Mouse (Mus musculus): ENCODE measurements around the gene Bcl6b. TPM values are rescaled to one million over a fixed set of nuclear protein-coding genes. Genes with fewer than 3 reads are reported as not detected.

The Bcl6b gene
- polyA plus RNA-seq, 1 experiment from 2014 or later: 11.1 TPM

DNA sequence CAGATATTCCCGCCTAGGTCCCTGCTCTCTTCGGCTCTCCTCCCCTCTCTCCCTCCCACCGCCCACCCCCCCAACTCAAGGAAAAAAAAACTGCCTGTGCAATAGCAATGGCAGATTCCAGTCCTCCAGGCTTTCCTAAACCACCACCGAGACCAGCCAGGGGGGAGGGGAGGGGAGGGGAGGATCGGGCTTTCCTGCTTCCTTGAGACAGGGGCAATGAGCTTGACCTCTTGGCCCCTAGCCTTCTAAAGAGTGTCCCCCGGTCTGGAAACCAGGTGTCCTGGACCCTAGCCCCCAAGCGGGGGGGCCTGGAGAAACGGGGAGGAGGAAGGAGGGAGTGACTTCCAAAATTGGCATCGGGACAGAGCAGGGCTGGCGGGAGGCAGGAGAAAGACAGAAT is 2.9 kb upstream of the Bcl6b start:
- H3K4me3 ChIP-seq: peak overlapping the region; percentile 47
- peaks cover 35% of the 10 kb centered on the region for H3K27me3 ChIP-seq
- H3K9me3 ChIP-seq: no peaks in the 10 kb centered on the region
- WGBS: 5% methylated on average over 8 of the region's 10 CpGs
- H3K36me3 ChIP-seq: peaks cover 15% of the 10 kb centered on the region
- peak overlapping the region; percentile 66 for H3K4me2 ChIP-seq
- H3K9ac ChIP-seq: peak overlapping the region; percentile 76
- peaks cover 62% of the 10 kb centered on the region for H3K4me1 ChIP-seq
- no peak for ATAC-seq (ENCODE audit: insufficient number of reproducible peaks, insufficient read depth, low FRiP score, low TSS enrichment, low read depth)
- peak overlapping the region; percentile 39; the same call in 1 of the 2 replicates for H3K27ac ChIP-seq

- peak overlapping the region; percentile 45; the same call in 1 of the 2 replicates for H3K27ac ChIP-seq
- peak overlapping the region; percentile 40; the same call in 1 of the 2 replicates for H3K9ac ChIP-seq
- H3K36me3 ChIP-seq: peaks cover 7% of the 10 kb centered on the region
- under 1% methylated on average over 32 of the region's 32 CpGs for WGBS
- peak overlapping the region; percentile 37 for H3K4me3 ChIP-seq
- no peak for ATAC-seq (ENCODE audit: insufficient number of reproducible peaks, insufficient read depth, low FRiP score, low TSS enrichment, low read depth)
- H3K4me1 ChIP-seq: peaks cover 57% of the 10 kb centered on the region
- peaks cover 58% of the 10 kb centered on the region for H3K27me3 ChIP-seq
- no peaks in the 10 kb centered on the region for H3K9me3 ChIP-seq
- H3K4me2 ChIP-seq: peak overlapping the region; percentile 54
These were observed 685 bp upstream of the Bcl6b start for GRCm38 (mm10) chr11:70230239-70230727.

- Histone ChIP-seq H3K4me1 (peaks cover 43% of the 10 kb centered on the region), H3K4me3 (peak overlapping the region; percentile 37), H3K9me3 (no peaks in the 10 kb centered on the region), H3K4me2 (peak overlapping the region; percentile 54), H3K36me3 (no peaks in the 10 kb centered on the region), H3K27me3 (peaks cover 72% of the 10 kb centered on the region), H3K9ac (peak overlapping the region; percentile 58), H3K27ac (peak overlapping the region; percentile 51; the same call in 1 of the 2 replicates)
- WGBS: under 1% methylated on average over 19 of the region's 19 CpGs
- ATAC-seq (ENCODE audit: insufficient number of reproducible peaks, insufficient read depth, low FRiP score, low TSS enrichment, low read depth): no peak
These were observed 770 bp downstream of the Bcl6b start for GRCm38 (mm10) chr11:70228828-70229227.

- H3K4me3 ChIP-seq: peak overlapping the region; percentile 37; the same call in 1 of the 2 replicates
- H3K9ac ChIP-seq: no peak overlapping the region
- no peak overlapping the region for H3K27ac ChIP-seq
- H3K4me2 ChIP-seq: peak overlapping the region; percentile 54
- H3K4me1 ChIP-seq: peaks cover 32% of the 10 kb centered on the region
- H3K36me3 ChIP-seq: no peaks in the 10 kb centered on the region
- no peaks in the 10 kb centered on the region for H3K9me3 ChIP-seq
- WGBS: 88% methylated on average over 4 of the region's 4 CpGs
- no peak for ATAC-seq (ENCODE audit: insufficient number of reproducible peaks, insufficient read depth, low FRiP score, low TSS enrichment, low read depth)
- H3K27me3 ChIP-seq: peaks cover 77% of the 10 kb centered on the region
These were observed 1.8 kb downstream of the Bcl6b start for GRCm38 (mm10) chr11:70227661-70228245.

DNA sequence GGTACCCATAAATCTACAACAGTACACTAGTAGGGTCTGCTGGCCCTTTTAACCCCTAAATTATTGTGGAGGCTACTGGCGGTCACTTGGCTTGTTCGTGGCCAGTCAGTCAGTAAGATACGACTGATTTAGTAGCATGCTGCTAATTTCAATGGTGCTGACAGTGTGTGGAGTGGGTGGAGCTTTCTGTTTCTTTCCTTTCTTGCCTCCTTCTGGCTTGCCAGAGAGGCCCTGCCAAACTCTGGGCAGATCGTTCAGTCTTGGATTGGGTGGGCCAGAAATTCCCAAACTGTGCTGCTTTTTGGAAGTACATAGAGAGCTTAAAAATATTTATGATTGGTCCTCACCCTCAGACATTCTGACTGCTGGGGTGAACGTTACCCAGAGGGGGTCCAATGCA is 2.5 kb downstream of the Bcl6b start:
- Histone ChIP-seq H3K27me3 (peaks cover 82% of the 10 kb centered on the region), H3K9ac (no peak overlapping the region), H3K9me3 (no peaks in the 10 kb centered on the region), H3K27ac (no peak overlapping the region), H3K36me3 (no peaks in the 10 kb centered on the region), H3K4me2 (peak overlapping the region; percentile 52), H3K4me3 (peak overlapping the region; percentile 37), H3K4me1 (peaks cover 35% of the 10 kb centered on the region)
- WGBS: 37% methylated on average over 5 of the region's 5 CpGs
- ATAC-seq (ENCODE audit: insufficient number of reproducible peaks, insufficient read depth, low FRiP score, low TSS enrichment, low read depth): no peak

DNA sequence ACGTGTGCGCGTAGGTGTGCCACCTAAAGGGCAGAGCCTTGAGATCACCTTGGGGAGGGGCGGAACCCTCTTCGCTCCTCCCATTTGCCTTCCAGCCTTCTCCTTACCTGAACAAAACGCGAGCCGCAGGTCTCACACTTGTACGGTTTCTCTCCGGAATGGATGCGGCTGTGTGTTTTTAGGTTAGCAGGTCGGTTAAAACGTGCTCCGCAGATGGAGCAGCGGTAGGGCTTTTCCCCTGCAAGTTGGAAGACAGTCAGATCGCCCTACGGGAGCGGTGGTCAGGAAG is 3.1 kb downstream of the Bcl6b start:
- no peak overlapping the region for H3K27ac ChIP-seq
- H3K4me3 ChIP-seq: peak overlapping the region; percentile 30
- WGBS: 4% methylated on average over 18 of the region's 18 CpGs
- H3K4me1 ChIP-seq: peaks cover 41% of the 10 kb centered on the region
- ATAC-seq (ENCODE audit: insufficient number of reproducible peaks, insufficient read depth, low FRiP score, low TSS enrichment, low read depth): no peak
- peak overlapping the region; percentile 55 for H3K9ac ChIP-seq
- H3K9me3 ChIP-seq: no peaks in the 10 kb centered on the region
- peak overlapping the region; percentile 52 for H3K4me2 ChIP-seq
- peaks cover 84% of the 10 kb centered on the region for H3K27me3 ChIP-seq
- no peaks in the 10 kb centered on the region for H3K36me3 ChIP-seq

DNA sequence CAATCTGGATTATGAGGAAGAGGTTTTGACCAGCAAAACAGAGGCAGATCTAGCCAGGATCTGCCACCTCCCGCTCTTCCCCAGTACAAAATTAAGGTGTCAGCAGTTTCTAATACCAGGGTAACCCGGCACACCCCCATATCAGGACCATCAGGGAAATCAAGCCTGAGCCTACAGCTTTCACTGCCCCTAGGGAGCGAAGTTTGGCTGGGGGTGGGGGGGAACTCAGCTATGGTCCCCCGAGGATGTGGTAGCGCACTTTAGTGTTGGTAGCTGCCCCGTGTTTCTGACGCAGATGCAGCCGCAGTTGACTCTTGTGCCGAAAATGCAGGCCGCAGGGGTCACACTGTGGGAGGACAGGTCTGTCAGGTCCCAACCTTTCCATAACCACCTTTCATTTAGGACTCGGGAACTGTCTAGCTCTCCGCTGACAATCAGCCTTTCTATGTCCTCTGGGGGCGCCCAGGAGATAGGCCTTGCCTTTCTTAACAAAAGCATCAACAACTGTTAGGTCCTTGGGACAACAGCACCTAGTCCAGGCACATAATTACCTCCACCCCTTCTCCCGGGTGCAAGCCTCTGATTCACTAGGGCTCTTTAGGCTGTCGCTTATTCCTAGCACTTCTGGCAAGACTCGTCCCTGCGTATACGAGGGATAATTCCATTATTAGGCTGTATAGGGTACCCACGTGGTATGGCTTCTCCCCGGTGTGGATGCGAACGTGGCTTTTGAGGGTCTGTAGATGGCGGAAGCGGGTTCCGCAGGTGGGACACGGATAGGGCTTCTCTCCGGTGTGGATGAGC is 3.6 kb downstream of the Bcl6b start:
- no peak overlapping the region for H3K27ac ChIP-seq
- H3K27me3 ChIP-seq: peaks cover 84% of the 10 kb centered on the region
- 15% methylated on average over 27 of the region's 27 CpGs for WGBS
- peak overlapping the region; percentile 30 for H3K4me3 ChIP-seq
- no peaks in the 10 kb centered on the region for H3K9me3 ChIP-seq
- H3K36me3 ChIP-seq: no peaks in the 10 kb centered on the region
- peaks cover 45% of the 10 kb centered on the region for H3K4me1 ChIP-seq
- peak overlapping the region; percentile 52 for H3K4me2 ChIP-seq
- H3K9ac ChIP-seq: peak overlapping the region; percentile 55; the same call in 1 of the 2 replicates
- no peak for ATAC-seq (ENCODE audit: insufficient number of reproducible peaks, insufficient read depth, low FRiP score, low TSS enrichment, low read depth)

DNA sequence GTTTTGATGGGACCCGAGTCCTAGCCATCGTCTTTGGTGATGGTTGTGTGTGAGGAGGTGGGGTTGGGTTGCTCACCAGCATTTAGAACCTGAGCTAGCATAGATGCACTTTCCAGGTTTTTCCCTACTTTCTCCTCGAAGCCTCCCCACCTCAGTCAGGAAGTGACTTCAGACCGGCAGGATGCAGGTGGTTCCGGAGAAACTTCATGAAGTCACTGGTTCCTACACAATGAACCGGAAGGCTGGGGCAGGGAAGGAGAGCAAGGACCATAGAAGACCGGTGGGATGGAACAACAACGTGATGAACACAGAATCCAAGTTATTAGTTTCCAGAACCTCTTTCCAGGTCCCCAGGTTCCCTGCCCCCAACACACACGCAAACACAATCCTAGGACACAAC is 5.9 kb downstream of the Bcl6b start:
- Histone ChIP-seq H3K36me3 (no peaks in the 10 kb centered on the region), H3K9me3 (no peaks in the 10 kb centered on the region), H3K27ac (no peak overlapping the region), H3K27me3 (peaks cover 63% of the 10 kb centered on the region), H3K9ac (no peak overlapping the region), H3K4me2 (no peak overlapping the region), H3K4me3 (no peak overlapping the region), H3K4me1 (peaks cover 45% of the 10 kb centered on the region)
- no peak for ATAC-seq (ENCODE audit: insufficient number of reproducible peaks, insufficient read depth, low FRiP score, low TSS enrichment, low read depth)
- WGBS: 88% methylated on average over 9 of the region's 9 CpGs

DNA sequence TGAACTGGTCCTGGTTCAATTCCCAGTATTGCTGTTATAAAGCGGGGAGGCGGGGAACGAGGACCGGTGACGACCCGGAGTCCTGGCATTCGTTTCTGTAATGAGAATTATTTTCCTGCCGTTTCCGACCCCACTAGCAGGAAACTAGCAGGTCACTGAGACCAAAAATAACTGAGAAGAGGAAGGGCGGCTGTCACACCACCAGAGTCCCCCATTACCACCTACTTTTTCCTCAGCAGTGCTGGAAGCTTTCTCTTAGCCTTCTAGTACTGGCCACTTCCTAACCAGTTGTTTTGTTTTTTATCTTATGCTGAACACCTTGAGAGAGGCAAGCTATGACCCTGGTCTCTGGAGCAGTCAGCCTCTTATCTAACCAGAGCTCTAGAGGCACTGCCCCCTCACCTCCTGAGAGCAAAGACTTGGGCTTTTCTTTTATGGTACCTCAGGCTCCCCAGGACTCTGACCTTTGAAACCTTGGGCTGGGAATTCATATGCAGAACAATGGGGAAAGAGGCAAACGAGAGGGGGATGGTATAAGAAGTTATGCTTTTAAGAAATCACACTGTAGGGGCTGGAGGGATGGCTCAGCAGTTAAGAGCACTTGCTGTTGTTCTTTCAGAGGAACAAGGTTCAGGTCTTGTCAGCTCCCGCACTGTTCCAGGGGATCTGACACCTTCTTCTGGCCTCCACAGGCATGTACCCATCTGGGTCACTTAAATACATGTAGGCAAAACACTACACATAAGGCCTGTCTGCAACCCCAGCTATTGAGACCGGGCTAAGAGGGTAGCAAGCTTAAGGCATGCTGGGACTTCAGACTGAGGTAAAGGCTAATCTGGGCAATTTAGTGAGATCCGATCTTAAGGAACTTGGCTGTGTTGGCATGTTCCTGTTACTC is 7.7 kb downstream of the Bcl6b start:
- Histone ChIP-seq H3K9me3 (no peaks in the 10 kb centered on the region), H3K27me3 (peaks cover 55% of the 10 kb centered on the region), H3K4me3 (peak overlapping the region; percentile 59), H3K27ac (peak overlapping the region; percentile 81), H3K4me2 (peak overlapping the region; percentile 92), H3K4me1 (peaks cover 47% of the 10 kb centered on the region), H3K9ac (peak overlapping the region; percentile 77), H3K36me3 (peaks cover 10% of the 10 kb centered on the region)
- ATAC-seq (ENCODE audit: insufficient number of reproducible peaks, insufficient read depth, low FRiP score, low TSS enrichment, low read depth): no peak
- 10% methylated on average over 14 of the region's 14 CpGs for WGBS

GRCm38 (mm10) chr11:70220731-70221602 is 8.6 kb downstream of the Bcl6b start, which contains the start of gene Slc16a13:
Gene Slc16a13, minus strand, starts transcription at chr11:70221064.
- WGBS: under 1% methylated on average over 28 of the region's 28 CpGs
- H3K27me3 ChIP-seq: peaks cover 55% of the 10 kb centered on the region

More at GRCm38 (mm10) chr11:70220731-70221602, 8.6 kb downstream of the Bcl6b start, which contains the start of gene Slc16a13:
- peaks cover 39% of the 10 kb centered on the region for H3K4me1 ChIP-seq
- H3K4me2 ChIP-seq: peak within 1 kb of the TSS; percentile 92
- H3K36me3 ChIP-seq: peaks cover 10% of the 10 kb centered on the region
- peak within 1 kb of the TSS; percentile 77 for H3K9ac ChIP-seq
- H3K27ac ChIP-seq: peak within 1 kb of the TSS; percentile 81
- ATAC-seq (ENCODE audit: insufficient number of reproducible peaks, insufficient read depth, low FRiP score, low TSS enrichment, low read depth): peak; percentile 89
- no peaks in the 10 kb centered on the region for H3K9me3 ChIP-seq
- peak within 1 kb of the TSS; percentile 59 for H3K4me3 ChIP-seq

Measured in embryonic facial prominence, embryonic 13.5 days (tissue).